Mouse (Mus musculus): ENCODE data around the gene Grm4. TPM values are rescaled to one million over a fixed set of nuclear protein-coding genes. Genes with fewer than 3 reads are reported as not detected.

Grm4 gene
- polyA plus RNA-seq, 1 experiment: not detected

DNA sequence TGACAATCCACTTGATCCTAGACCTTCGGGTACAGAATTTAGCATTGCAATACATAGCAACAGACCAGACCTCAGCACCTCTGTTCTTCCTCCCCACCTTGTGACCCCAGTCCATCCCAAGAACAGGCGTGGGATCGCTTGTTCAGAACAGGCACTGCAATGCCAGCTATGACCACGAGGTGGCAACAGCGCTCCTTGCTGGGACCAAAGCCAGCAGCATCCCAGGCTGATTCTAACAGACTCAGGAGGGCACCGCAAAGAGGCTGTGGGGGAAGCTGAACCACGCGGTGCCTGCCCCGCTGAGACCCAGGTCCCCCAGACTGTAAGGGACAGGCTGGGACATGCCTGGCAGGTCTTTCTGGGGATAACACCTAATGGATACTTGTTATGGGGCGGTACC, 13.5 kb upstream of the Grm4 start:
- H3K27ac ChIP-seq (ENCODE audit: insufficient read depth, low read length): no peak overlapping the region
- TF ChIP-seq CTCF (IDR thresholded peaks at IDR 0.05; ENCODE audit: borderline replicate concordance, insufficient read depth, low read length): peak; percentile 100
- TF ChIP-seq POLR2A (IDR thresholded peaks at IDR 0.05; ENCODE audit: low read depth, low read length): no peak

DNA sequence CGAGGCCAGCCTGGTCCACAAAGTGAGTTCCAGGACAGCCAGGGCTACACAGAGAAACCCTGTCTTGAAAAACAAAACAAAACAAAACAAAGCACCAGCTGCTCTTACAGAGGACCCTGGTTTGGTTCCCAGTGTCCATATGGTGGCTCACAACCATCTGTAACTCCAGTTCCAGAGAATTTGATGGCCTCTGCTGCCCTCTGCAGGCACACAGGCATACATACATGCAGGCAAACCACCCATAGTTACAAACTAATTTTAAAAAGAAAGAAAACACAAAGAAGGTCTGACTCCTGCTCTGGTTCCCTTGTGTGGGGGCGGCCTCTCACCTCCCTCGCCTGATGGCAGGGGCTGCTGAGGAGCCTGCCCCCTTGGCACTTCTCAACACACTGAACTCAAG, 12.2 kb upstream of the Grm4 start:
- Histone ChIP-seq H3K27ac (ENCODE audit: insufficient read depth, low read length) (no peak overlapping the region), H3K4me3 (ENCODE audit: insufficient read depth, low read length) (no peak overlapping the region), H3K4me1 (ENCODE audit: control insufficient read depth, insufficient read depth, low read length) (no peaks in the 10 kb centered on the region)
- TF ChIP-seq POLR2A (IDR thresholded peaks at IDR 0.05; ENCODE audit: low read depth, low read length) (no peak), CTCF (IDR thresholded peaks at IDR 0.05; ENCODE audit: borderline replicate concordance, insufficient read depth, low read length) (no peak)

More for the DNA sequence above, 13.5 kb upstream of the Grm4 start:
- H3K4me3 ChIP-seq (ENCODE audit: insufficient read depth, low read length): no peak overlapping the region
- H3K4me1 ChIP-seq (ENCODE audit: control insufficient read depth, insufficient read depth, low read length): no peaks in the 10 kb centered on the region

DNA sequence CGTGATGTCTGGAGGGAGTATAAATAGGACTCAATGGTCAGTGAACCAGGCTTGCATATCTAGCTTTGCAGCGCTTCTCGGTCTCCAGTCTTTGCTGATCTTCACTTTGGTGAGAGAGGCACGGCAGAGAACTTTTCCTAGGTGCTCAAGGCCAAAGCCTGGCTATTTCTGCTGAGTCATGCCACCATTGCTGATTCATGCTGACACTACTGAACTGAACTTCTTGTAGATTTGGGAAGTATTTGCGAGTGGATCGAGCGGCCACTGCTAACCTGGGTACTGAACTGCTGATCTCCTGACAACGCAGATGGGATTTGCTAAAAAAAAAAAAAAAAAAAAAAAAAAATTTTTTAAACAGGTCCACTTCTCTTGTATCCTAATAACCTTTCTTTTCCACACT, 10.9 kb upstream of the Grm4 start:
- Histone ChIP-seq H3K4me1 (ENCODE audit: control insufficient read depth, insufficient read depth, low read length) (no peaks in the 10 kb centered on the region), H3K4me3 (ENCODE audit: insufficient read depth, low read length) (no peak overlapping the region), H3K27ac (ENCODE audit: insufficient read depth, low read length) (no peak overlapping the region)
- TF ChIP-seq CTCF (IDR thresholded peaks at IDR 0.05; ENCODE audit: borderline replicate concordance, insufficient read depth, low read length) (no peak), POLR2A (IDR thresholded peaks at IDR 0.05; ENCODE audit: low read depth, low read length) (no peak)

DNA sequence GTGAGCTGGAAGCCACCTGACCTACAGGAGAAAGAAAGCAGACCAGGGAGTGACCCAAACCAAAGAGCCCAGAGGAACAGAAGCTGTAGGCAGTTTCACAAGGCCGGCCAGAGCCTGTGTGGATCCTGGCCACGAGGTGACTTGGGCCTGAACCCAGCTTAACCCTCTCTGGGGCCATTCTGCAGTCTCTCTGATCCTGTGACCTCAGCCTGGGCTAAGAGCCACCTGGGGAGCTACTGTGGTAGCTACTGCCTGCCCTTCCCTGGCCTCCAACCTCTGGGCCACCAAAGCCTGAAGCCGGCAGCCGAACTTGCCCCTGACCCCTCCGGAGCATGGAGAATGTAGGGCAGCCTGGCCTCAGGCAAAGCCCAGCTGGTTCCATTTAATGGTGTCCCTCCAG, 7.6 kb upstream of the Grm4 start:
- no peaks in the 10 kb centered on the region for H3K4me1 ChIP-seq (ENCODE audit: control insufficient read depth, insufficient read depth, low read length)

DNA sequence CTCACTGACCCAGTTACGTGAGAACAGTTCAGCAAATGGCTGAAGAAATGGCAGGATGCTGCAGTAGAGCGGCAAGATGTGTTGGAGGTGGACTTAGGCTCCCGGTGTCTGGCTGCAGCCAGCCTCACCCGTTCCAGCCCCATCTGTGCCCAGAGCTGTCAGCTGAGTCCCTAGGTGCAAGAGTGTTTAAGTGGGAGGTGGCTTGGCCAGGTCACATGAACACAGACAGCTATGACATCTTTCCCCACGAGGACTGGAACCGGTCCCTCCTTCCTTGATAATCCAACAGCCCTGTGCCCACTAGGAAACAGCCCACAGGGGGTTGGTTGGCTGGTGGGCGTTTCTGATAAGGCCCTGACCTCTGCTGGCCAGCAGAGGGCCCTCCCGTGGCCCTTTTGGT, 6.8 kb upstream of the Grm4 start:
- H3K4me3 ChIP-seq (ENCODE audit: insufficient read depth, low read length): no peak overlapping the region
- H3K4me1 ChIP-seq (ENCODE audit: control insufficient read depth, insufficient read depth, low read length): no peaks in the 10 kb centered on the region
- H3K27ac ChIP-seq (ENCODE audit: insufficient read depth, low read length): no peak overlapping the region
- no peak for TF ChIP-seq CTCF (IDR thresholded peaks at IDR 0.05; ENCODE audit: borderline replicate concordance, insufficient read depth, low read length)
- TF ChIP-seq POLR2A (IDR thresholded peaks at IDR 0.05; ENCODE audit: low read depth, low read length): no peak

More for the DNA sequence above, 7.6 kb upstream of the Grm4 start:
- no peak overlapping the region for H3K27ac ChIP-seq (ENCODE audit: insufficient read depth, low read length)
- TF ChIP-seq CTCF (IDR thresholded peaks at IDR 0.05; ENCODE audit: borderline replicate concordance, insufficient read depth, low read length) (no peak), POLR2A (IDR thresholded peaks at IDR 0.05; ENCODE audit: low read depth, low read length) (no peak)
- H3K4me3 ChIP-seq (ENCODE audit: insufficient read depth, low read length): no peak overlapping the region

DNA sequence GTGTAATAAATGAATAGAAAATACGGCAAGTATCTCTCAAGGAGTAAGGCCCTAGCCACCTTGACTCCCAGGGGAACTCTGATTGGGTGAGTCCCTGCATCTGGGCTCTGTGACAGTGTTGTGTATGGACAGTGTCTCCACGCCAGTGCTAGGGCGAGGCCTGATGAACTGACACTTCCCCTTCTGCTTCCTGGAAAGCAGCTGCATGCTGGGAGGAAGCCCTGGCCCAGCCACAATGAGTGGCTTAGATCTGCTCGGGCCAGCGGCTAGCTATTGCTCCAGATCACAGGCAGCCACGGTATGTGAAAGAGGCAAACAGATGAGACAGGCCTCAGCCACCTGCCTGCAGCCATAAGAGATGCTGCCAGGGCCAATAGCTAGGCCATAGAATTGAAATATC, 6.0 kb upstream of the Grm4 start:
- H3K4me3 ChIP-seq (ENCODE audit: insufficient read depth, low read length): no peak overlapping the region
- no peak overlapping the region for H3K27ac ChIP-seq (ENCODE audit: insufficient read depth, low read length)
- TF ChIP-seq POLR2A (IDR thresholded peaks at IDR 0.05; ENCODE audit: low read depth, low read length) (no peak), CTCF (IDR thresholded peaks at IDR 0.05; ENCODE audit: borderline replicate concordance, insufficient read depth, low read length) (no peak)
- no peaks in the 10 kb centered on the region for H3K4me1 ChIP-seq (ENCODE audit: control insufficient read depth, insufficient read depth, low read length)

DNA sequence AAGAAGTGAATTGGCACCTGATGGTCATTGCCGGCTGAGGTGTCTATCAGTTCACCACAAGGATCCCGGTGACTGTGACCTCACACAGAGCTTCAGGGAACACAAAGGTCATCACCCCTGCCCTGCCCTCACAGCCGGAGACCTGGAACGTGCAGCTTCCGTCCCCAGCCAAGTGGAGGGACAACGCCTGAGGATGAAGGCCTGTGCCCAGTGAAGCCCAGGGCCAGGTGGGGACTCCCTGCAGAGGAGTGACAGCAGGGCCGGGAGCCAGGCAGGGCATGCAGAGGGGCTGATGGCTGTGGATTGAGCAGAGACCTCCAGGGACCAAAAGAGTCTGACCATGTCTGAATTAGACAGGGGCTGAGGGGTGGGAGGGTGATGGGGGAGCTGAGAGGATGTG, 1.9 kb upstream of the Grm4 start:
- Histone ChIP-seq H3K4me1 (ENCODE audit: control insufficient read depth, insufficient read depth, low read length) (no peaks in the 10 kb centered on the region), H3K27ac (ENCODE audit: insufficient read depth, low read length) (no peak overlapping the region), H3K4me3 (ENCODE audit: insufficient read depth, low read length) (no peak overlapping the region)
- TF ChIP-seq CTCF (IDR thresholded peaks at IDR 0.05; ENCODE audit: borderline replicate concordance, insufficient read depth, low read length) (no peak), POLR2A (IDR thresholded peaks at IDR 0.05; ENCODE audit: low read depth, low read length) (no peak)

DNA sequence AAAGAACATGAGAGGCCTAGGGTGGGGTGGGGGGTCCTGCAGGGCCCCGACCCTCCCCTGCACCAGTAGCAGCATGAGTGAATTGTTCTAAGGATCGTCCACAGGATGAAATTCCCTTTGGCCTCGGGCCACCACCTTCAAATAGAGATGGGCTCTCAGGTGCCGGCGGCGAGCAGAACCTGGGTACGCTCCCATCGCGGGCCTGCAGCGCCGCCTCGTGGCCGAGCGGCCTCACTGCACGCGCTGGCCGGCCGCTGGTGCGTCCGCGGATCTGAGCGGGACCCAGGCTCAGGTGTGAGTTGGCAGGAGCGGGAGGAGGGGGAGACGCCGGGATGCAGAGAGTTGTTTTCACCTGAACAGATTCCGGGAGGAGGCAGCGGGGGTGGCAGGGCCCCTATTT, 646 bp downstream of the Grm4 start:
- H3K4me1 ChIP-seq (ENCODE audit: control insufficient read depth, insufficient read depth, low read length): no peaks in the 10 kb centered on the region
- H3K27ac ChIP-seq (ENCODE audit: insufficient read depth, low read length): no peak overlapping the region
- TF ChIP-seq POLR2A (IDR thresholded peaks at IDR 0.05; ENCODE audit: low read depth, low read length) (no peak), CTCF (IDR thresholded peaks at IDR 0.05; ENCODE audit: borderline replicate concordance, insufficient read depth, low read length) (peak; percentile 81)
- H3K4me3 ChIP-seq (ENCODE audit: insufficient read depth, low read length): no peak overlapping the region

DNA sequence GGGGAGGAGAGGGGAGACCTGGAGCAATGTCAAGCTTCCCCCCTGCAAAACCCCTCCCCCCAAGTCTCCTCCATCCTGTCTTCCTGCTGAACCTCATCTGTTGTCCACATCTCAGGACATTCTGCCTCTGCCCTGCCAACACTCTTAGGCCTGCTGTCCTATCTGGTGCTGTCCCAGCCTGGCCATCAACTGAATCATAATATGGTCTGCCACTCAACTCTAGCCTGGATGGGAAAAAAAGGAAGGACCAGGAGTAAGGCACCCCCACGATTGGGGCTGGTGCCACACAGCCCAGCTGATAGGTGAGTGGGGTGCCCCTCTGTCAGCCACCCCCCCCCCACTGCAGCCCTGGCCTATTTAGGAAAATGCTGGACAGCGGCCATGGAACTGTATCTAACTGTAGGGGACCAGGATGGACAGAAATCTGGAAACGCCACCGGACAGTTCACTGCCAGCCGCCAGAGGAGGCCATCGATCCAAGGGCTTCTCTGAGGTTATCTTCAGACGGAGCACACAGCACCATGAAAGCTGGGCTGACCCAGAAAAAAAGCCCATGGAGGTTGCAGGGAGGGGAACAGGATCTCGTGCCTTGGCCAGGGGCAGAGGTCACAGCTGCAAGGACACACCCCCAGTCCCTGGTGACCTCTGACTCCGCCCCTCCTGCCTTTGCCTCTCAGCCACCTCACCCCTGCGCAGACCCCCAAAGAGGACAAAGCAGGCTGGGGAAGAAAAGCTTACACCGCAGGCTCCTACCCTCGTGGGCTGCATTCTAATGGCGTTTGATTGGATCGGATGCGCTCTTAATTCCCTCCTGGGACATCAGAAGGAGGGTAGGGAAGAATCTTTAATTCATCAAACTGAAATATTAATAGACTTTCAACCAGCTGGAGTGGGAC, 2.3 kb downstream of the Grm4 start:
- Histone ChIP-seq H3K27ac (ENCODE audit: insufficient read depth, low read length) (no peak overlapping the region), H3K4me1 (ENCODE audit: control insufficient read depth, insufficient read depth, low read length) (no peaks in the 10 kb centered on the region), H3K4me3 (ENCODE audit: insufficient read depth, low read length) (no peak overlapping the region)
- TF ChIP-seq CTCF (IDR thresholded peaks at IDR 0.05; ENCODE audit: borderline replicate concordance, insufficient read depth, low read length) (no peak), POLR2A (IDR thresholded peaks at IDR 0.05; ENCODE audit: low read depth, low read length) (no peak)

DNA sequence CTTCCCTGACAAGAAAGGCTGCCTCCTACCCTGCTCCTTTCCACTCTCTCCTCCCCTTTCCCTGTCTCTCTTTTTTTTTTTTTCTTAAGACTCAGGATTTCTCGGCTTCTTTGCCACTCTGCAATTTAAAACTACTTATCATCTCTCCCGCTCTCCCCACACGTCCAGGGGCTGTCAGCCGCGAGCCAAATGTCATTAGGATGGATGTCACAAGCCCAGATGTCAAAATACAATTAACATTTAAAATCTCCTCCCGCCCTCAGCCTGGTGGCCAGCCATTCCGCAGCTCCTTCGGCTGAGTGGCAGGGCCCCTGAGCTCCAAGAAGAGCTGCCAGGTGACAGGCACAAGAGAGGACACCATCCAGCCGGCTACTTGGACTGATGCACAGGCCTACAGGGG, 2.9 kb downstream of the Grm4 start:
- Histone ChIP-seq H3K27ac (ENCODE audit: insufficient read depth, low read length) (no peak overlapping the region), H3K4me3 (ENCODE audit: insufficient read depth, low read length) (no peak overlapping the region), H3K4me1 (ENCODE audit: control insufficient read depth, insufficient read depth, low read length) (no peaks in the 10 kb centered on the region)
- TF ChIP-seq CTCF (IDR thresholded peaks at IDR 0.05; ENCODE audit: borderline replicate concordance, insufficient read depth, low read length) (no peak), POLR2A (IDR thresholded peaks at IDR 0.05; ENCODE audit: low read depth, low read length) (no peak)
